Mouse (Mus musculus) heart, embryonic 11.5 days (tissue): ENCODE measurements around the gene Gm20388. TPM values are rescaled to one million over a fixed set of nuclear protein-coding genes. Genes with fewer than 3 reads are reported as not detected.

Experiments
- ATAC-seq: fragments of 200-750 bp; cut with Nextera tagmentation; replicated peaks from 2 replicates; pipeline ENCODE4 v1.8.0; 2017; ENCODE audit warnings: moderate library complexity; ENCODE audit not compliant: insufficient number of reproducible peaks, low FRiP score, low TSS enrichment
- H3K27ac ChIP-seq: fragments of 300-500 bp; sonication (generic); 2 replicates; pipeline ENCODE4 v1.5.1; 2014; ENCODE audit warnings: mild to moderate bottlenecking, low read depth, low read length
- H3K27me3 ChIP-seq: fragments of 300-500 bp; sonication (generic); 2 replicates; pipeline ENCODE4 v1.6.1; 2014; ENCODE audit warnings: mild to moderate bottlenecking, low read length, mixed read lengths; ENCODE audit not compliant: control insufficient read depth, insufficient read depth
- H3K36me3 ChIP-seq: fragments of 300-500 bp; sonication (generic); 2 replicates; pipeline ENCODE4 v1.6.1; 2014; ENCODE audit warnings: mild to moderate bottlenecking, low read length, moderate library complexity, mixed read lengths; ENCODE audit not compliant: control insufficient read depth, insufficient read depth
- H3K4me1 ChIP-seq: fragments of 300-500 bp; sonication (generic); 2 replicates; pipeline ENCODE4 v1.6.1; 2014; ENCODE audit warnings: low read length; ENCODE audit not compliant: control insufficient read depth, insufficient read depth
- H3K4me2 ChIP-seq: fragments of 300-500 bp; sonication (generic); 2 replicates; pipeline ENCODE4 v1.6.1; 2014; ENCODE audit warnings: mild to moderate bottlenecking, moderate library complexity
- H3K4me3 ChIP-seq: fragments of 300-500 bp; sonication (generic); 2 replicates; pipeline ENCODE4 v1.5.1; 2014; ENCODE audit warnings: low read depth, low read length
- H3K9ac ChIP-seq: fragments of 300-500 bp; sonication (generic); 2 replicates; pipeline ENCODE4 v1.6.1; 2014; ENCODE audit warnings: mild to moderate bottlenecking, low read depth, low read length, moderate library complexity
- H3K9me3 ChIP-seq: fragments of 300-500 bp; sonication (generic); replicated peaks from 2 replicates; pipeline ENCODE4 v1.6.1; 2016; ENCODE audit warnings: low read length; ENCODE audit not compliant: control insufficient read depth
- WGBS: fragments of 180-500 bp; shearing (Covaris S2); extraction: QIAGEN DNeasy Blood & Tissue Kit; methylation state at CpG from one replicate; pipeline ENCODE4 v1.1.7; 2014; ENCODE audit not compliant: insufficient replicate concordance; 5-methylcytosine and 5-hydroxymethylcytosine counted together
- polyA plus RNA-seq: library from polyadenylated mRNA; unstranded; fragments of >200 nt; fragmentation: Nextera tagmentation; extraction: Ambion mirVana; gene quantifications from 2 replicates; pipeline ENCODE4 v1.2.1, GENCODE M21; 2014

Gene Gm20388
- polyA plus RNA-seq, 1 experiment from 2014 or later, result 6.4 TPM

GRCm38 (mm10) chr8:123348237-123348843 lies 3437.7 kb downstream of the Gm20388 start:
- peak overlapping the region; percentile 62 for H3K27ac ChIP-seq
- peaks cover 27% of the 10 kb centered on the region for H3K4me1 ChIP-seq
- 29% methylated on average over 9 of the region's 9 CpGs for WGBS
- H3K9me3 ChIP-seq, result no peaks in the 10 kb centered on the region
- H3K36me3 ChIP-seq, result no peaks in the 10 kb centered on the region
- H3K4me3 ChIP-seq, result no peak overlapping the region
- ATAC-seq, result peak; percentile 59; the same call in 1 of the 2 replicates
- H3K27me3 ChIP-seq, result no peaks in the 10 kb centered on the region
- no peak overlapping the region for H3K9ac ChIP-seq
- no peak overlapping the region; the same call in 1 of the 2 replicates for H3K4me2 ChIP-seq

DNA sequence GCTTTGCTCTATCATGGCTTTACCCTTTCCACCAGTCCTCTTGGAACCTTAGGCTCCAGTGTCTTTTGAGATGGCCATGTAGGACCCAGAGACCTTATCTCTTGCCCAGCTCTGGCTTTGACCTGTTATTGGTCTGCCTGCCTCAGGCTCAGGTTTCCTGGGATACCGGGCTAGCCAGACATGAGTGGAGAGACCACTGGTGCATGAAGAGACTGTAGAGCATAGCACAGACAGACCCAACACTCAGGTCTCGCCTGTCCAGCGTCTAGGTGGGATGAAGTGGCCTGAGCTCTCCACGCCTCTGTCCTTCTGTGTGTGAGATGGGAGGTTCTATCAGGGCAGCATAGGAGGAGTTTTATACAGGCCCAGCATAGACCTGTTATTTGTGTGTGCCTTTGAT lies 3438.4 kb downstream of the Gm20388 start:
- H3K27ac ChIP-seq, result peak overlapping the region; percentile 62; the same call in 1 of the 2 replicates
- no peak overlapping the region for H3K9ac ChIP-seq

DNA sequence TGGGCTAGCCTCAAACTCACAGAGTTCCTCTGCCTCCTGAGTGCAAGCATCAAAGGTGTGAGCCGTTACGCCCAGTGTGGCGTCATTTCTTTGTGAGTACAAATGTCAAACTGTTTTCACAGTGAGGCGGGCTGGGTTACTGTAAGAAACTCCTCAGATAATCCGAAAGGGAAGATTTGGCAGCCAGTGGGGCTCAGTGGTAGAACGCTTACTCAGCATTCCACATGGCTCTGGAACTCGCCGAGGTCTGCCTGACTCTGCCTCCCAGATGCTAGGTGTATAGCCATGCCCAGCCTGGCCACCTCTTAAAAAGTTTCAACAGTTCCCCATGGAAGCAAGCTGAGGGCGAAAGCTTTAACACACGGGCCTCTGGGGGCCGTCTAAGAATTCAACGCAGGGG lies 3441.5 kb downstream of the Gm20388 start:
- Histone ChIP-seq H3K27me3 (peaks cover 8% of the 10 kb centered on the region; the same call in 1 of the 2 replicates), H3K9ac (no peak overlapping the region), H3K9me3 (no peaks in the 10 kb centered on the region), H3K4me3 (no peak overlapping the region), H3K36me3 (no peaks in the 10 kb centered on the region), H3K4me1 (peaks cover 23% of the 10 kb centered on the region), H3K4me2 (no peak overlapping the region), H3K27ac (no peak overlapping the region)
- ATAC-seq, result no peak
- 78% methylated on average over 12 of the region's 12 CpGs for WGBS

More for the DNA sequence above, 3438.4 kb downstream of the Gm20388 start:
- peaks cover 2% of the 10 kb centered on the region; the same call in 1 of the 2 replicates for H3K27me3 ChIP-seq
- no peak overlapping the region for H3K4me2 ChIP-seq
- 73% methylated on average over 4 of the region's 4 CpGs for WGBS
- no peaks in the 10 kb centered on the region for H3K9me3 ChIP-seq
- H3K4me1 ChIP-seq, result peaks cover 22% of the 10 kb centered on the region
- no peak for ATAC-seq
- no peaks in the 10 kb centered on the region for H3K36me3 ChIP-seq
- H3K4me3 ChIP-seq, result no peak overlapping the region

DNA sequence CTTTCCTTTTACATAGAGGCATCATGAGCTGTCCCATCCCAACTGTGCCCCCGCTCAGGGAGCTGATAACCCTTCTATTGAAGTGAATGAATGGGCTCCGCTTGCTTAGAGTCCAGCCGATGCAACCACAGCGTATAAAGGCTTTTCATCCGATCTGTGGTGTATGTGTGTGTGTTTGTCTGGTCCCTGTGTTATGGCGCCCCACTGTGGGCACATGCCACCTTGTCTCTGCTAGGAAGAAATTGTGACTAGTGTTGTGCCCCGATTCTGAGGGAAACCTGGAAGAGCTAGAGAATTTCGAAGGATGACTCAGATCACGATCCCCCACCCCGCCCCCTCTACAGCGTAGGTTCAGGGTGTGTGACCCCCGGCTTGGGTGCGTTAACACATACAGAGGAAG lies 3442.1 kb downstream of the Gm20388 start:
- ATAC-seq, result no peak
- H3K4me1 ChIP-seq, result peaks cover 20% of the 10 kb centered on the region
- 50% methylated on average over 13 of the region's 13 CpGs for WGBS

DNA sequence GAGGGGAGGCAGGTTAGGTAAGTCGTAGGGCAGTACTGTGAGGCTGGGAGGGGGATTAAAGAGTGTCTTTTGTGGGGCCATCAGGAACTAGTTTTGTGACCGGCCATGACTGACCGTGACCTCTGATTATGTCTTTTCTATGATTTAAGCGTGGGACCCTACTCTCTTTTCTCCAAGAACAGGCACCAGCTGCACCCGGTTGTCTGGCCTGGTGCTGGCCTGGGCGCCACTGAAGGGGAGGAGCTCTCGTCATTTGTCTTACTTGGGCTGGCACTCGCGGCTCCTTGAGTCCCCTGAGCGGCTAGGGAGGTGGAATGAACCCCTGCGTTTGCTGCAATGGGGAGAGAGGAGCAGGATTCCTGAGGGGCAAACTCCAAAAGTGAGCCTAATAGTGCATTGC lies 3442.6 kb downstream of the Gm20388 start:
- WGBS, result 56% methylated on average over 11 of the region's 11 CpGs
- peaks cover 8% of the 10 kb centered on the region; the same call in 1 of the 2 replicates for H3K27me3 ChIP-seq
- no peaks in the 10 kb centered on the region for H3K9me3 ChIP-seq
- no peak overlapping the region for H3K4me2 ChIP-seq
- no peak for ATAC-seq
- no peak overlapping the region for H3K4me3 ChIP-seq
- no peak overlapping the region for H3K9ac ChIP-seq
- H3K27ac ChIP-seq, result no peak overlapping the region
- peaks cover 18% of the 10 kb centered on the region for H3K4me1 ChIP-seq
- no peaks in the 10 kb centered on the region for H3K36me3 ChIP-seq

More for the DNA sequence above, 3442.1 kb downstream of the Gm20388 start:
- Histone ChIP-seq H3K27ac (no peak overlapping the region), H3K9me3 (no peaks in the 10 kb centered on the region), H3K9ac (no peak overlapping the region), H3K4me3 (no peak overlapping the region), H3K27me3 (peaks cover 8% of the 10 kb centered on the region; the same call in 1 of the 2 replicates), H3K36me3 (no peaks in the 10 kb centered on the region), H3K4me2 (no peak overlapping the region)

GRCm38 (mm10) chr8:123361082-123361739 lies 3450.6 kb downstream of the Gm20388 start:
- H3K27me3 ChIP-seq, result no peaks in the 10 kb centered on the region
- H3K9ac ChIP-seq, result no peak overlapping the region
- H3K27ac ChIP-seq, result no peak overlapping the region
- H3K4me3 ChIP-seq, result no peak overlapping the region
- no peaks in the 10 kb centered on the region for H3K36me3 ChIP-seq
- no peak overlapping the region for H3K4me2 ChIP-seq
- no peak for ATAC-seq
- no peaks in the 10 kb centered on the region for H3K9me3 ChIP-seq
- H3K4me1 ChIP-seq, result no peaks in the 10 kb centered on the region
- WGBS, result 42% methylated on average over 12 of the region's 12 CpGs

DNA sequence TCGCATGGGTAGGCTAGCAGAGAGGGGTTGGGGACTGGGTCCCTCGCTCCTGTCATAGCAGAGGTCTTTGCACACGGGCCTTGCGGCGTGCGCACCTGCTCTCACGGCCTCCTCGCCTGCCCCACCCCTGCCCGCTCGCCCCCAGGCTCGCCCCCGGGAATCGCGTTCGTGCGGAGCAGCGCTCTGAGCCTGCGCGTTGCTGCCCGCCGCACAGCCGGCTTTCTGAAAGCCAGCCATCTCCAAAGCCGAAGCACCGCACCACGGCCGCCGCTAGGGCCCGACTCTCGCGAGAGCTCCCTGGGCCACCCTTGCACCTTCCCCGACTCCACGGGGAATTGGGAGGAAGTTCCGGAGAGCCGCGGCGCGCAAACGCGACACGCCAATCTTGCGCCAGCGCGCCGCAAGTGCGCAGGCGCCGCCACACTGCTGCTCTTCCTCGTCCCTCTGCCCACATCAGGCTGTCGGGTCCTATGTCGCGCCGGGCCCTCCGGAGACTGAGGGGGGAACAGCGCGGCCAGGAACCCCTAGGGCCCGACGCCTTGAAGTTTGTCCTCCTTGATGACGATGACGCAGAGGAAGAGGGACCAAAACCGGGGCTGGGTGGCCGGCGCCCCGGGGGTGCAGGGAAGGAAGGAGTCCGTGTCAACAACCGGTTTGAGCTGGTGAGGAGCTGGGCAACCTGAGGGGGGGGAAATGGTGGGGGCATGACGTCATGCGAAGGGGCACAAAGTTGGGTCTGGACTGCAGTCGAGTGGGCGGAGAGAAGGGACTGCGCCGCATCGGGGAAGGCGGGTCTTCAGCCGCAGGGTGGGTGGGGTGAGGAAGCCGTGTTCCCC lies 3463.0 kb downstream of the Gm20388 start, which contains the start of gene Tcf25:
Gene Tcf25, plus strand, starts transcription at position 351 of the 836 bp plus-strand sequence.
- H3K27me3 ChIP-seq, result no peaks in the 10 kb centered on the region
- WGBS, result under 1% methylated on average over 75 of the region's 75 CpGs
- H3K4me2 ChIP-seq, result peak within 1 kb of the TSS; percentile 90

DNA sequence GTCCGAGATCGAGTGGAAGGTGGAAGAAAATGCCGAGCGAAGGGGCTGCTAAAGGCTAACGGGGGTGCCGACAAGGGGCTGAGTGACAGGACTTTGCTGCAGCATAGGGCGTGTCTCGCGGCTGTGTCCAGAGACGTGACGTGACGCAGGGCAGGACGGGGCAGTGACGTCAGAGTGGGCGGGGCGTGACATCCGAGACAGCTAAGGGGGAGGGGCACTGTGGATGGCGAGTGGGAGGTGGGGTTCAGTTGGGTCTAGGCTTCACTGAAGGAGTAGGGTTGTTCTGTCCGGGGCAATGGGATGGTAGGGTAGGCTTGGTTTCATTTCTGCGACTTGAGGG lies 3463.6 kb downstream of the Gm20388 start:
- peak overlapping the region; percentile 95 for H3K27ac ChIP-seq
- peak overlapping the region; percentile 64 for H3K4me3 ChIP-seq
- no peaks in the 10 kb centered on the region for H3K27me3 ChIP-seq
- under 1% methylated on average over 19 of the region's 20 CpGs for WGBS
- ATAC-seq, result peak; percentile 85
- peaks cover 15% of the 10 kb centered on the region for H3K4me1 ChIP-seq
- peak overlapping the region; percentile 90 for H3K4me2 ChIP-seq
- peak overlapping the region; percentile 78 for H3K9ac ChIP-seq
- H3K36me3 ChIP-seq, result peaks cover 3% of the 10 kb centered on the region; the same call in 1 of the 2 replicates
- no peaks in the 10 kb centered on the region for H3K9me3 ChIP-seq

More for the DNA sequence above, 3463.0 kb downstream of the Gm20388 start, which contains the start of gene Tcf25:
- H3K4me1 ChIP-seq, result peaks cover 15% of the 10 kb centered on the region
- peak within 1 kb of the TSS; percentile 95 for H3K27ac ChIP-seq
- H3K9ac ChIP-seq, result peak within 1 kb of the TSS; percentile 78
- ATAC-seq, result peak; percentile 86
- H3K9me3 ChIP-seq, result no peaks in the 10 kb centered on the region
- H3K4me3 ChIP-seq, result peak within 1 kb of the TSS; percentile 64
- peaks cover 3% of the 10 kb centered on the region; the same call in 1 of the 2 replicates for H3K36me3 ChIP-seq
